Mouse (Mus musculus) layer of hippocampus, postnatal 25 days (tissue): ENCODE data around the gene Lemd1. TPM values are rescaled to one million over a fixed set of nuclear protein-coding genes. Genes with fewer than 3 reads are reported as not detected.
"Not testable (repeated sequence)": the region's sequence is repeated elsewhere in the genome, so short reads cannot be mapped to it uniquely, and the experiment has no call there.

Experiments
- DNase-seq, 2 experiments: peaks; one replicate each; pipeline ENCODE4 v3.0.0; 2022; ENCODE audit warnings: mixed read lengths in 2 of 2, low spot score in 1 of 2; ENCODE audit errors: extremely low spot score in 1 of 2
- total RNA-seq, 2 experiments: library from RNA; stranded (reverse); gene quantifications; 2 replicates each; pipeline ENCODE4 v1.2.3; 2021

Gene Lemd1
- total RNA-seq, 2 experiments from 2014 or later = 1.1 to 1.7 TPM

GRCm38 (mm10) chr1:132162618-132163017 lies 28.6 kb upstream of the Lemd1 start:
- DNase-seq = not testable (repeated sequence)

- no peak for DNase-seq
Observed at GRCm38 (mm10) chr1:132164780-132165518, 26.3 kb upstream of the Lemd1 start.

- no peak for DNase-seq
Observed at GRCm38 (mm10) chr1:132165859-132166258, 25.4 kb upstream of the Lemd1 start.

- DNase-seq = no peak
Observed at GRCm38 (mm10) chr1:132168115-132168767, 23.0 kb upstream of the Lemd1 start.

- no peak for DNase-seq
Observed at GRCm38 (mm10) chr1:132170698-132171097, 20.5 kb upstream of the Lemd1 start.

- DNase-seq = no peak
Observed at GRCm38 (mm10) chr1:132171619-132172018, 19.6 kb upstream of the Lemd1 start.

GRCm38 (mm10) chr1:132186303-132186702 lies 4.9 kb upstream of the Lemd1 start:
- no peak for DNase-seq

GRCm38 (mm10) chr1:132188442-132189066 lies 2.7 kb upstream of the Lemd1 start:
- peak in 1 of 2 experiments; percentile 3 for DNase-seq

- no peak for DNase-seq
Observed at GRCm38 (mm10) chr1:132189231-132189630, 2.0 kb upstream of the Lemd1 start.

- peak in 1 of 2 experiments; percentile 46 for DNase-seq
Observed at GRCm38 (mm10) chr1:132190040-132190513, 1.2 kb upstream of the Lemd1 start.

GRCm38 (mm10) chr1:132190621-132191092 lies 574 bp upstream of the Lemd1 start:
- DNase-seq = no peak

- no peak for DNase-seq
Observed at GRCm38 (mm10) chr1:132191786-132192680, 802 bp downstream of the Lemd1 start.

- DNase-seq = no peak
Observed at GRCm38 (mm10) chr1:132193806-132194205, 2.6 kb downstream of the Lemd1 start.

- no peak for DNase-seq
Observed at GRCm38 (mm10) chr1:132194624-132195023, 3.4 kb downstream of the Lemd1 start.

GRCm38 (mm10) chr1:132195100-132195499 lies 3.9 kb downstream of the Lemd1 start:
- no peak for DNase-seq

- no peak for DNase-seq
Observed at GRCm38 (mm10) chr1:132195681-132196080, 4.5 kb downstream of the Lemd1 start.

GRCm38 (mm10) chr1:132196337-132196736 lies 5.1 kb downstream of the Lemd1 start:
- DNase-seq = no peak

GRCm38 (mm10) chr1:132197666-132198065 lies 6.4 kb downstream of the Lemd1 start:
- no peak for DNase-seq

GRCm38 (mm10) chr1:132198401-132199071 lies 7.3 kb downstream of the Lemd1 start:
- no peak for DNase-seq

GRCm38 (mm10) chr1:132199244-132199643 lies 8.0 kb downstream of the Lemd1 start:
- DNase-seq = no peak
